Mouse (Mus musculus) c-Kit-positive CD71-positive TER-119-positive erythroid progenitor cells, embryonic 14.5 days (primary cell): ENCODE results near the gene Mta3.

Source experiments
- DNase-seq: peaks from one replicate; pipeline ENCODE4 v3.0.0-alpha.2; 2013; ENCODE audit warnings: low spot score

Mta3 gene

GRCm38 (mm10) chr17:83706116-83706593 is at the start of gene Mta3:
TSS of gene Mta3 (plus strand) at chr17:83706163.
- DNase-seq = no peak

- DNase-seq = no peak
Observed at GRCm38 (mm10) chr17:83657375-83657774, 48.6 kb upstream of the Mta3 start.

GRCm38 (mm10) chr17:83658943-83659342 is 47.0 kb upstream of the Mta3 start:
- DNase-seq = peak; percentile 88

- no peak for DNase-seq
Observed at GRCm38 (mm10) chr17:83664761-83665160, 41.2 kb upstream of the Mta3 start.

GRCm38 (mm10) chr17:83666597-83667287 is 39.2 kb upstream of the Mta3 start:
- peak; percentile 80 for DNase-seq

GRCm38 (mm10) chr17:83667934-83668690 is 37.9 kb upstream of the Mta3 start:
- no peak for DNase-seq

GRCm38 (mm10) chr17:83672685-83673084 is 33.3 kb upstream of the Mta3 start:
- no peak for DNase-seq

GRCm38 (mm10) chr17:83677370-83677769 is 28.6 kb upstream of the Mta3 start:
- no peak for DNase-seq

- DNase-seq = no peak
Observed at GRCm38 (mm10) chr17:83681977-83682376, 24.0 kb upstream of the Mta3 start.

- no peak for DNase-seq
Observed at GRCm38 (mm10) chr17:83684475-83684874, 21.5 kb upstream of the Mta3 start.

- DNase-seq = no peak
Observed at GRCm38 (mm10) chr17:83690418-83690817, 15.5 kb upstream of the Mta3 start.

- DNase-seq = no peak
Observed at GRCm38 (mm10) chr17:83691379-83691778, 14.6 kb upstream of the Mta3 start.

GRCm38 (mm10) chr17:83693941-83694340 is 12.0 kb upstream of the Mta3 start:
- no peak for DNase-seq

- DNase-seq = no peak
Observed at GRCm38 (mm10) chr17:83695785-83696184, 10.2 kb upstream of the Mta3 start.

- no peak for DNase-seq
Observed at GRCm38 (mm10) chr17:83699062-83699724, 6.8 kb upstream of the Mta3 start.

- no peak for DNase-seq
Observed at GRCm38 (mm10) chr17:83700125-83700524, 5.8 kb upstream of the Mta3 start.

- no peak for DNase-seq
Observed at GRCm38 (mm10) chr17:83704469-83704868, 1.5 kb upstream of the Mta3 start.

- peak; percentile 69 for DNase-seq
Observed at GRCm38 (mm10) chr17:83705352-83706115, 429 bp upstream of the Mta3 start.

GRCm38 (mm10) chr17:83706594-83707126 is 697 bp downstream of the Mta3 start:
- peak; percentile 54 for DNase-seq

- no peak for DNase-seq
Observed at GRCm38 (mm10) chr17:83707372-83707771, 1.4 kb downstream of the Mta3 start.

GRCm38 (mm10) chr17:83707846-83708245 is 1.9 kb downstream of the Mta3 start:
- no peak for DNase-seq

GRCm38 (mm10) chr17:83708256-83708655 is 2.3 kb downstream of the Mta3 start:
- DNase-seq = no peak
